Mouse (Mus musculus): Measurements from ENCODE around the gene Col1a1. TPM values are rescaled to one million over a fixed set of nuclear protein-coding genes. Genes with fewer than 3 reads are reported as not detected.

The Col1a1 gene
- polyA plus RNA-seq, 1 experiment from 2014 or later = 511 TPM

DNA sequence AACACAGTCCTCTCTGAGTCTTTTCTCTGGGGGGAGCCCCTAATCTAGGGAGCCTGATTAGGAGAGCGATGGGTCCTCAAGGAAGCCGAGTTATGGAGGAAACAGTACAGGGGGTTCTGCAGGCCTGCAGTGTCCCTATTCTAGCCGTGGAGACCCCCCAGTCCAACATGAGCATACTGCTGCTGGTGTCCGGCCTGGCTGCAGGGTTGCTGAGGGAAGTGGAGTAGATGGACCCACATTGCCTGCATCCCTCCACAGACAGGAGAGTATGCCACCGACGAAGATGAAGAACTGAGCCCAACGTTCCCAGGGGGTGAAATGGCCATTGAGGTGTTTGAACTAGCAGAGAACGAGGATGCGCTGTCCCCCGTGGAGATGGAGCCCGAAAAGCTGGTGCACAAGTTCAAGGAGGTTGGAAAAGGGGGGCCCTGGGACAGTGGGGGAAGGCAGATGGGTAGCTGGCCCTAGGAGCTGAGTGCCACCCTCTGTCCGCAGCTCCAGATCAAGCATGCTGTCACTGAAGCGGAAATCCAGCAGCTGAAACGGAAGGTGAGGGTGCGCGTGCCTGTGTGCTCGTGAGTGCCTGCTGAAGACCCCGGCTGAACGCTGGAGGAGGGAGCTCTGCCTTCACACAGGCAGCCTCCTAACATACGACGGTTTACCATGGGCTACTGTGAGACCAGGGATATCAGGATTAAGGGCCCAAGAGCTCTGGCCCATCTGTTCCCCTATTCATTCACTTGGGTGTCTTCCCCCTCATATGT, 65.7 kb downstream of the Col1a1 start:
- ATAC-seq (ENCODE audit: insufficient number of reproducible peaks, insufficient read depth, low FRiP score, low read depth) = no peak
- peaks cover 18 to 43% of the 10 kb centered on the region in 2 experiments for H3K4me1 ChIP-seq (ENCODE audit: control insufficient read depth in 2 of 2, insufficient read depth in 2 of 2, low read length in 2 of 2)

More for the DNA sequence above, 65.7 kb downstream of the Col1a1 start:
- H3K4me2 ChIP-seq (ENCODE audit: low read length) = no peak overlapping the region
- no peak overlapping the region; a peak in 1 of 4 replicates for H3K27ac ChIP-seq (replicated peaks in 1 of 2; ENCODE audit: control insufficient read depth in 1 of 2, insufficient read depth in 1 of 2, low read depth in 2 of 2, low read length in 2 of 2)
- 87% methylated on average over 21 of the region's 21 CpGs for WGBS
- no peak overlapping the region for H3K4me3 ChIP-seq (ENCODE audit: control insufficient read depth in 1 of 2, insufficient read depth in 1 of 2, low read depth in 1 of 2, low read length in 2 of 2)
- H3K36me3 ChIP-seq (ENCODE audit: control insufficient read depth, insufficient read depth, low read length) = peaks cover 89% of the 10 kb centered on the region
- H3K27me3 ChIP-seq (ENCODE audit: control insufficient read depth, insufficient read depth, low read length) = no peaks in the 10 kb centered on the region
- no peak overlapping the region for H3K9ac ChIP-seq (ENCODE audit: low read length)
- H3K9me3 ChIP-seq (ENCODE audit: control insufficient read depth, low read length) = no peaks in the 10 kb centered on the region

Other genes starting within 250 kb of the Col1a1 start
- not detected in 2 replicates for gene Gm11541, start 231.7 kb upstream of the Col1a1 start, polyA plus RNA-seq (2014; fragmentation: Nextera tagmentation; extraction: Ambion mirVana)
- gene Cdc34b, start 194.4 kb upstream of the Col1a1 start, polyA plus RNA-seq (2014; fragmentation: Nextera tagmentation; extraction: Ambion mirVana) = 0.18 TPM in 1 of 2 replicates, not detected in the other
- not detected in 2 replicates for gene Tmem92, start 153.5 kb upstream of the Col1a1 start, polyA plus RNA-seq (2014; fragmentation: Nextera tagmentation; extraction: Ambion mirVana)
- 0.24 TPM in 2 replicates for gene Hils1, start 31.4 kb downstream of the Col1a1 start, polyA plus RNA-seq (2014; fragmentation: Nextera tagmentation; extraction: Ambion mirVana)
- 34.6 and 36.7 TPM in 2 replicates for gene Sgca, start 40.1 kb downstream of the Col1a1 start, polyA plus RNA-seq (2014; fragmentation: Nextera tagmentation; extraction: Ambion mirVana)
- 8.1 and 8.6 TPM in 2 replicates for gene Ppp1r9b, start 54.8 kb downstream of the Col1a1 start, polyA plus RNA-seq (2014; fragmentation: Nextera tagmentation; extraction: Ambion mirVana)
- gene Samd14, start 73.7 kb downstream of the Col1a1 start, polyA plus RNA-seq (2014; fragmentation: Nextera tagmentation; extraction: Ambion mirVana) = 8.5 and 10.1 TPM in 2 replicates
- 112 and 113 TPM in 2 replicates for gene Pdk2, start 105.1 kb downstream of the Col1a1 start, polyA plus RNA-seq (2014; fragmentation: Nextera tagmentation; extraction: Ambion mirVana)
- gene Itga3, start 140.6 kb downstream of the Col1a1 start, polyA plus RNA-seq (2014; fragmentation: Nextera tagmentation; extraction: Ambion mirVana) = 9.4 TPM in 2 replicates
- not detected in 2 replicates for gene Dlx3, start 183.9 kb downstream of the Col1a1 start, polyA plus RNA-seq (2014; fragmentation: Nextera tagmentation; extraction: Ambion mirVana)
- not detected in 2 replicates for gene Dlx4, start 210.0 kb downstream of the Col1a1 start, polyA plus RNA-seq (2014; fragmentation: Nextera tagmentation; extraction: Ambion mirVana)